Mouse (Mus musculus) spleen, postnatal 36 days (tissue): Measurements from ENCODE around the gene Tmbim6.
A peak's percentile ranks its signal among the peaks of the same experiment; 100 is the strongest.

Source experiments
- DNase-seq, 2 experiments: peaks; one replicate each; pipeline ENCODE4 v3.0.0; 2022; ENCODE audit warnings: low spot score in 2 of 2, mixed read lengths in 1 of 2

The Tmbim6 gene

GRCm38 (mm10) chr15:99392486-99393385 lies at the start of gene Tmbim6:
Gene Tmbim6, plus strand, starts transcription at chr15:99392882.
- DNase-seq: peak; percentile 100

GRCm38 (mm10) chr15:99343414-99344147 lies 49.1 kb upstream of the Tmbim6 start:
- DNase-seq: no peak

GRCm38 (mm10) chr15:99344148-99344870 lies 48.4 kb upstream of the Tmbim6 start:
- DNase-seq: no peak

- DNase-seq: no peak
Observed at GRCm38 (mm10) chr15:99344961-99345360, 47.7 kb upstream of the Tmbim6 start.

- peak; percentile 54 to 55 for DNase-seq
Observed at GRCm38 (mm10) chr15:99351610-99352009, 41.1 kb upstream of the Tmbim6 start.

GRCm38 (mm10) chr15:99352306-99352705 lies 40.4 kb upstream of the Tmbim6 start:
- DNase-seq: no peak

- no peak for DNase-seq
Observed at GRCm38 (mm10) chr15:99355660-99356059, 37.0 kb upstream of the Tmbim6 start.

- DNase-seq: no peak
Observed at GRCm38 (mm10) chr15:99356462-99356861, 36.2 kb upstream of the Tmbim6 start.

GRCm38 (mm10) chr15:99358952-99359351 lies 33.7 kb upstream of the Tmbim6 start:
- no peak for DNase-seq

- DNase-seq: no peak
Observed at GRCm38 (mm10) chr15:99364022-99364530, 28.6 kb upstream of the Tmbim6 start.

- peak; percentile 85 to 87 for DNase-seq
Observed at GRCm38 (mm10) chr15:99364921-99365320, 27.8 kb upstream of the Tmbim6 start.

- no peak for DNase-seq
Observed at GRCm38 (mm10) chr15:99368583-99369266, 24.0 kb upstream of the Tmbim6 start.

GRCm38 (mm10) chr15:99369391-99370171 lies 23.1 kb upstream of the Tmbim6 start:
- peak; percentile 14 to 22 for DNase-seq

- peak; percentile 93 for DNase-seq
Observed at GRCm38 (mm10) chr15:99370259-99370691, 22.4 kb upstream of the Tmbim6 start, which contains the start of gene Fmnl3. Gene Fmnl3, minus strand, starts transcription at chr15:99370482.

GRCm38 (mm10) chr15:99371526-99372340 lies 20.9 kb upstream of the Tmbim6 start:
- no peak for DNase-seq

GRCm38 (mm10) chr15:99372761-99373160 lies 19.9 kb upstream of the Tmbim6 start:
- no peak for DNase-seq

- no peak for DNase-seq
Observed at GRCm38 (mm10) chr15:99375036-99375435, 17.6 kb upstream of the Tmbim6 start.

GRCm38 (mm10) chr15:99375581-99375980 lies 17.1 kb upstream of the Tmbim6 start:
- DNase-seq: no peak

- DNase-seq: no peak
Observed at GRCm38 (mm10) chr15:99376240-99376639, 16.4 kb upstream of the Tmbim6 start.
